Mouse (Mus musculus): ENCODE measurements around the gene Yeats4.
A peak's percentile ranks its signal among the peaks of the same experiment; 100 is the strongest.
"Not testable (repeated sequence)": the region's sequence is repeated elsewhere in the genome, so short reads cannot be mapped to it uniquely, and the experiment has no call there.

The Yeats4 gene

GRCm38 (mm10) chr10:117224102-117224990 is at the start of gene Yeats4:
Gene Yeats4 (minus strand): TSS chr10:117224507.
- DNase-seq (ENCODE audit: extremely low spot score, low read depth, low spot score), result peak; percentile 79

- no peak for DNase-seq (ENCODE audit: extremely low spot score, low read depth, low spot score)
Measured at GRCm38 (mm10) chr10:117272023-117272422, 47.7 kb upstream of the Yeats4 start.

GRCm38 (mm10) chr10:117259870-117260269 is 35.6 kb upstream of the Yeats4 start:
- DNase-seq (ENCODE audit: extremely low spot score, low read depth, low spot score), result no peak

GRCm38 (mm10) chr10:117238603-117239002 is 14.3 kb upstream of the Yeats4 start, which contains the start of gene 9530003J23Rik:
Gene 9530003J23Rik (minus strand): TSS chr10:117238703.
- no peak for DNase-seq (ENCODE audit: extremely low spot score, low read depth, low spot score)

- DNase-seq (ENCODE audit: extremely low spot score, low read depth, low spot score), result no peak
Measured at GRCm38 (mm10) chr10:117235866-117236265, 11.6 kb upstream of the Yeats4 start.

DNA sequence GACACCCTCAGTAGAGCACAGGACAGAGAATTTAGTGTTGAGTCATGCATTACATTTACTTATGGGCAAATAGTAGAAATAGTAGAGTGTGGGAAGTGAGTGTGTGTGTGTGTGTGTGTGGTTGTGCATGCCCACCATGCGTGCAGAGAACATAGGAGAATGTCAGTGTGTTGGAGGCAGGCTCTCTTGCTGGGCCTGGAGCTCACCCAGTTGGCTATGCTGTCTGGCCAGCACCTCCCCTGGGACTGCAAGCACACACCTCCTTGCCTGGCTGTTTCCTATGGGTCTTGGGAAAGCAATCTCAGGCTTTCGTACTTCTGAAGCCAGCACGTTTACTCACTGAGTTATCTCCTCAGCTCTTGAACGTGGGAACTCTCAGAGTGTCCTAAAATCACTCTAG is 10.5 kb upstream of the Yeats4 start:
- DNase-seq (ENCODE audit: extremely low spot score, low read depth, low spot score), result no peak

DNA sequence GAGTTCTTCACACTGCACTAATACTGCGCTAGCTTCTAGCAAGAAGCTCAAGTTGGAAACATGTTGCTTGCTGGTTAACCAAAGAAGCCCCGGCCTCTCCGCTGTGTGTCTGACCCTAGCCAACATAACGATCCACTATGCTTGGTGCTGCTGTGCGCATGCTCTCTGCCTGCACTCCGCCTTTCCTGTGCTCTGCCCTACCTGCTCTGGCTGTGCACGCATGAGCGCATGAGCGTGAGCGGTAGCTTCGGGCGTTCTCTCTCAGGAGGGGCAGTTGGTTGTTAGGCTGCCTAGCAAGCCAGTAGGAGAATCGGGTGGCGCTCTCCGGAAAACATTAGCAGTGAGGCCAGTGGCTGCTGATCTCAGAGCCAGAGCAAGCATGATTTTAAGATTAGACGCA is 5.5 kb upstream of the Yeats4 start:
- DNase-seq (ENCODE audit: extremely low spot score, low read depth, low spot score), result no peak

- no peak for DNase-seq (ENCODE audit: extremely low spot score, low read depth, low spot score)
Measured at GRCm38 (mm10) chr10:117226002-117226401, 1.7 kb upstream of the Yeats4 start.

DNA sequence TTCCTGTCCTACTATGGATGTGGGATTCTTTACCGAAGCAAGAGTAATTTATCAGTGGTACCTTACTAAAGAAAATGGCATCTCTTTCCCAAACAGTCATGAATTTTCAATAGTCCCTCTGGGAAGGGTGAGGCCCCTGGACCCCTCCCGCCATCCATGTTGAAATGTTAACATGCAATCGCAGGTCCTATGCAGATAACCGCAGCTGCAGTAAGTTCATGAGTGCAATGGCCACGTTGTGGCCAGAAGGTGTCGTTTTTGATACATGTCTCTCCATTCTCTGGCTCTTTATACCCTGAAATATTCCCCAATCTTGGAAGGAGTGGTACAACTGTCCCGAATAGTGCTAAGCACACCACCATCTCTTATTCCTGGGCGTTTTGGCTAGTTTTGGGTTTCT is 787 bp upstream of the Yeats4 start:
- no peak for DNase-seq (ENCODE audit: extremely low spot score, low read depth, low spot score)

DNA sequence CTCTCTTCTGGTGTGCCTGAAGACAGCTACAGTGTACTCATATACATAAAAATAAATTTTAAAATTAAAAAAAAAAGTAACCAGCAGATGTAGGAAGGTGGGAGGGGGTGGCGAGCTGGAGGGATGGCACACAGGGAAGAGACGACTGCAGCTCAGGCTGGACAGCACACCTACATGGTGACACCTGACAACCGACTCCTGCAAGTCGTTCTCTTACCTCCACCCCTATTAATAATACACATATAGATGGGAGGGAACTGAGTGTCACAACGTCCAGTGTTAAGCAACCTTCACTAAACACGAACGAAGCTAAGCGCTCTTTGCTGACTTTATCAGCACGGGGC is 577 bp downstream of the Yeats4 start:
- no peak for DNase-seq (ENCODE audit: extremely low spot score, low read depth, low spot score)

- no peak for DNase-seq (ENCODE audit: extremely low spot score, low read depth, low spot score)
Measured at GRCm38 (mm10) chr10:117222821-117223220, 1.5 kb downstream of the Yeats4 start.

DNA sequence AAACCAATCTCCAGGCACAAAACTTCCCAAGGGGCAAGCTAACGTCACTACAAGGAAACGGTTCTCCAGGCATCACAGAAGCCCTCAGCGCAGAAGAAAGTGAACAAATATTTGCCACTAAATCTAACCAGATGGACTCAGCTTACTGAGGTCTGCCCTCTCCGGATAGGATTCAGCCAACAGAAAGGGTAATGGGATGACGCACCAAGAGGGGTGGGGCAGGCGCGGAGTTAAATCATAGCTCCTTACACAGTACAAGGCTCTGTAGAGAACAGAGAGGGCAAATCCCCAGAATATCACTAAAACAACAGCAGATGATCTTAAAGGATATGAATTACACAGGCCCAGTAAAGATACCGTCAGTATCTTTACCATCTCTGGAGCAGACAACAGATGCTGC is 6.0 kb downstream of the Yeats4 start:
- no peak for DNase-seq (ENCODE audit: extremely low spot score, low read depth, low spot score)

DNA sequence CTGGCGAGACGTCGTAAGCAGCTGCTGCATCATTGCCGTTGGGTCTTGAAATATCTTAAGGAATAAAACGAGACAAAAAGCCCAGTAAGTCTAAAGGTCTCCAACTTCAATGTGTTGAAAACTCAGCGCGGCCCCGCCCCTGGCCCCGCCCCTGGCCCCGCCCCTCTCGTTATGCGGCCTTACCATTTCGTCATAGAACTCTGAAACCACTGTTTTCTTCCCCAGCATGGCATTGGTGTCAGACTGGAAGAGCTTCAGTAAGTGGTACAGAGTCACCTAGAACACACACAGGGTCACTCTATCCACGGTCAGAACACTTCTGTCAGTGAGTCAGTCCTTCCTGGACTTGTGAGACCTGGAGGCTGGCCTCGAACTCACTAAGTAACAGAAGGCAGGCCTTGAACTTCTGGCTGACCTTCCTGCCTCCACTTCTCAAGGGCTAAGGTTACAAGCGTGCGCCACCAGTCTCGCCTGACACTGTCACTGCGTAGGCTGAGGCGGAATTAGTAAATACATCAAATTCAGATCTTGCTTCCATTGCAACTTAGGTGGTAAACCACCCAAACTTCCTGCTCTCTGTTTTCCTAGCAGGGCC is 7.0 kb downstream of the Yeats4 start:
- DNase-seq (ENCODE audit: extremely low spot score, low read depth, low spot score), result no peak

GRCm38 (mm10) chr10:117216793-117217192 is 7.5 kb downstream of the Yeats4 start:
- DNase-seq (ENCODE audit: extremely low spot score, low read depth, low spot score), result no peak

DNA sequence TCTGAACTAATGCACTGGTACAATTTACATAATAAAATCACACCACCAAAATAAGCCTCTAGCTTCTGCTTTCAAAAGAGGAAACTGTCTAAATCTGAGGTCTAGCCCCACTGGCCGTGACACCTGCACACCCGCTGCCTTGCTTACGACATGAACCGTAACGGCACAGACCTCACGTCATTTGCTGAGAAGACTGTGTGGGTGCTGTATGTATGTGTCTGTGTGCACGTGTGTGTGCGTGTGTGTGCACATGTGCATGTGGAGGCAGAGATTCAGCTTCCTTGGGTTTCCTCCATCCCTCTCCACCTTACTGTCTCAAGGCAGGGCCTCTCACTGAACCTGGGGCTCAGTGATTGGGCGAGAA is 8.2 kb downstream of the Yeats4 start:
- DNase-seq (ENCODE audit: extremely low spot score, low read depth, low spot score), result no peak

GRCm38 (mm10) chr10:117215409-117216131 is 8.7 kb downstream of the Yeats4 start:
- no peak for DNase-seq (ENCODE audit: extremely low spot score, low read depth, low spot score)

DNA sequence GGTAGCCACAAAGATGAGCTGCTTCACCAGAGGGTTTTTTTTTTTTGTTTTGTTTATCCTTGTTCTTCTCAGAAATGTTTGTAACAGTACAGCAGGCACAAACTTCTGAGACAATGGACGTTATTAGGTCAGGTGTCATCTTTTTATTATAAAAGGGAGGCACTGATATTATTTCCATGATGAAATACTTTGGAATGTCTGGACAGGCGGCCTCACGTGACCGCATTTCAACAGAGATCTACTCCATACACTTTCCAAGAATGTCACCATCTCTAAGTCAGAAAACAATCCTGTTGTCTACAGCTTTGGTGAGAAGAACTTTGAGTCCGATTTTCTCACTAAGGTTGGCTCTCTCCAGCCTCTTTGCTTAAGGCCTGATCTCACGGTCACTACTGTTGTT is 13.3 kb downstream of the Yeats4 start:
- DNase-seq (ENCODE audit: extremely low spot score, low read depth, low spot score), result no peak

DNA sequence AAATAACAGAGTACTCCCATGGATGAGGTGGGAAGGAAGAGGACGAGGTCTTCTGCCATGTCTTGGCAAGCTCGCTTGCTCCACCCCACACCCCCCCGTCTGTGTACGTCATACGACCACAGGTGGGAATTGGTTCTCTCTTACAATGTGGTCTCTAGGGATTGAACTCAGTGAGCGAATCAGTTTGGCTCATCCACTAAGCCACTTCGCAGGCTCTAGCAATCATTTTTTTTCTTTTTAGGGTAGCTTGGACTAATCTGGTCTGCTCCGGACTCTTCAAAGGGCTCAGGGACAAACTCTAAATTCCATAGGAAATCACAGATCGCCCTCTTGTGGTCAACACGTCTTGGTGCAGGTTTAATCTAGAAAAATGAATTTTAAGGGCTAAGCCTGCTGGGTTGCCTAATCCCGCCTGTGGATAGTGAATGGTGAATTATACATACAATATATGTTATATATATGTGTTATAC is 14.8 kb downstream of the Yeats4 start:
- DNase-seq (ENCODE audit: extremely low spot score, low read depth, low spot score), result peak; percentile 73

DNA sequence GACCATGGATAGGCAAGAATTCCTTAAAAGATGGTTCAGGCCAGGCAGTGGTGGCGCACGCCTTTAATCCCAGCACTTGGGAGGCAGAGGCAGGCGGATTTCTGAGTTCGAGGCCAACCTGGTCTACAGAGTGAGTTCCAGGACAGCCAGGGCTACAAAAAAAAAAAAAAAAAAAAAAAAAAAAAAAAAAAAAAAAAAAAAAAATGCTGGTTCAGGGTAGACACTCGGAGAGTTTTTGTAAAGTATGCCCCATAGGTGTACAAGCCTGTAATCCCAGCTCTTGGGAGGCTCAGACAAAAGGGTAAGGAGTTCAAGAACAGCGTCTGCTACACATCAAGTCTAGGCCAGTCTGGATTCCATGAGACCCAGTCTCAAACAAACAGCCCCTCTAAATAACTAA is 15.5 kb downstream of the Yeats4 start:
- DNase-seq (ENCODE audit: extremely low spot score, low read depth, low spot score), result not testable (repeated sequence)

GRCm38 (mm10) chr10:117208221-117208620 is 16.1 kb downstream of the Yeats4 start:
- no peak for DNase-seq (ENCODE audit: extremely low spot score, low read depth, low spot score)

- DNase-seq (ENCODE audit: extremely low spot score, low read depth, low spot score), result no peak
Measured at GRCm38 (mm10) chr10:117206070-117206469, 18.2 kb downstream of the Yeats4 start.

DNA sequence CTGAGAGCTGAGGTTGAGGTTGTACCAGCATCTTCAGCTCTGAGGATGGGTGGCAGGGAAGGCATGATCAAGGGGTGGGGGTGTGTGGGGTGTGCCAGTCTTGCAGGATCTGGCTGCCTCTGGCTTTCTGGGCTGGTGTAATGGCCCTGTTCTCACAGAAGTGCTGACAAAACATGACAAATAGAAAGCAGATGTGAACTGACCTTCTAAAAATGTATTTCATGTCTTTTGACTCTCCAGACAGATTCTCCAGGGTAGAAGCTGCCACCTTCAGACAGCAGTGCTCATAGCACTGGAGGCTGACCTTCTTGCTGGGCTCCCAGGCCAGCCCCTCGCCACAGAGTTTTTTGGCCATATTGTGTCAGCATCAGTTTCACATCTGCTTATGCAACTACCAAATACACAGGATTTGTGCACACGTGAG is 20.7 kb downstream of the Yeats4 start:
- no peak for DNase-seq (ENCODE audit: extremely low spot score, low read depth, low spot score)

Data from hindlimb bud, embryonic 11.5 days (tissue).